Mouse (Mus musculus) E14TG2a.4 (cell line): Measurements from ENCODE around the gene Adamts16.

Experiments
- H3K27me3 ChIP-seq: 2 replicates; pipeline ENCODE4 v1.6.1; 2014; ENCODE audit warnings: low read length, control low read depth; ENCODE audit not compliant: insufficient read depth
- H3K36me3 ChIP-seq: 2 replicates; pipeline ENCODE4 v1.6.1; 2014; ENCODE audit warnings: low read length, control low read depth; ENCODE audit not compliant: insufficient read depth
- H3K4me1 ChIP-seq: replicated peaks from 2 replicates; pipeline ENCODE4 v1.6.1; 2014; ENCODE audit warnings: low read depth, low read length, control low read depth
- H3K4me3 ChIP-seq: replicated peaks from 2 replicates; pipeline ENCODE4 v1.5.1; 2014; ENCODE audit warnings: mild to moderate bottlenecking, low read length
- H3K9me3 ChIP-seq: 2 replicates; pipeline ENCODE4 v1.6.1; 2014; ENCODE audit warnings: low read length, control low read depth
- CTCF ChIP-seq: conservative IDR thresholded peaks from 2 replicates; pipeline ENCODE4 v1.5.1; 2014; ENCODE audit warnings: low read length
- NANOG ChIP-seq: IDR thresholded peaks from 2 replicates; pipeline ENCODE4 v1.6.1; 2014; ENCODE audit warnings: borderline replicate concordance, low read length, mixed read lengths
- POU5F1 ChIP-seq: IDR thresholded peaks from 2 replicates; pipeline ENCODE4 v1.6.1; 2014; ENCODE audit warnings: low read length, borderline replicate concordance

Gene Adamts16

GRCm38 (mm10) chr13:70736409-70736808 lies 105.2 kb downstream of the Adamts16 start:
- Histone ChIP-seq H3K4me1 (peaks cover 8% of the 10 kb centered on the region), H3K36me3 (no peaks in the 10 kb centered on the region), H3K9me3 (no peaks in the 10 kb centered on the region), H3K27me3 (no peaks in the 10 kb centered on the region), H3K4me3 (no peak overlapping the region)
- TF ChIP-seq NANOG = no peak
- no peak for TF ChIP-seq CTCF
- no peak for TF ChIP-seq POU5F1

GRCm38 (mm10) chr13:70734640-70735039 lies 107.0 kb downstream of the Adamts16 start:
- Histone ChIP-seq H3K4me1 (peaks cover 5% of the 10 kb centered on the region), H3K36me3 (no peaks in the 10 kb centered on the region), H3K27me3 (no peaks in the 10 kb centered on the region), H3K4me3 (no peak overlapping the region), H3K9me3 (no peaks in the 10 kb centered on the region)
- TF ChIP-seq POU5F1 = no peak

GRCm38 (mm10) chr13:70733911-70734310 lies 107.7 kb downstream of the Adamts16 start:
- Histone ChIP-seq H3K36me3 (no peaks in the 10 kb centered on the region), H3K4me3 (no peak overlapping the region), H3K4me1 (peaks cover 5% of the 10 kb centered on the region), H3K27me3 (no peaks in the 10 kb centered on the region), H3K9me3 (no peaks in the 10 kb centered on the region)
- TF ChIP-seq NANOG (no peak), POU5F1 (no peak), CTCF (no peak)

GRCm38 (mm10) chr13:70733206-70733605 lies 108.4 kb downstream of the Adamts16 start:
- no peaks in the 10 kb centered on the region for H3K9me3 ChIP-seq
- H3K4me1 ChIP-seq = peaks cover 5% of the 10 kb centered on the region
- H3K36me3 ChIP-seq = no peaks in the 10 kb centered on the region
- no peaks in the 10 kb centered on the region for H3K27me3 ChIP-seq
- no peak for TF ChIP-seq CTCF
- no peak for TF ChIP-seq NANOG
- no peak for TF ChIP-seq POU5F1
- no peak overlapping the region for H3K4me3 ChIP-seq

- no peaks in the 10 kb centered on the region for H3K9me3 ChIP-seq
- TF ChIP-seq NANOG (no peak), POU5F1 (no peak), CTCF (no peak)
- H3K4me1 ChIP-seq = peaks cover 5% of the 10 kb centered on the region
- H3K27me3 ChIP-seq = no peaks in the 10 kb centered on the region
- H3K4me3 ChIP-seq = no peak overlapping the region
- no peaks in the 10 kb centered on the region for H3K36me3 ChIP-seq
Measured at GRCm38 (mm10) chr13:70732781-70733180, 108.8 kb downstream of the Adamts16 start.

GRCm38 (mm10) chr13:70731349-70731748 lies 110.3 kb downstream of the Adamts16 start:
- Histone ChIP-seq H3K4me1 (peaks cover 5% of the 10 kb centered on the region), H3K27me3 (no peaks in the 10 kb centered on the region), H3K4me3 (no peak overlapping the region), H3K36me3 (no peaks in the 10 kb centered on the region), H3K9me3 (no peaks in the 10 kb centered on the region)
- TF ChIP-seq POU5F1 (no peak), CTCF (no peak), NANOG (no peak)

- no peaks in the 10 kb centered on the region for H3K9me3 ChIP-seq
- no peaks in the 10 kb centered on the region for H3K27me3 ChIP-seq
Measured at GRCm38 (mm10) chr13:70729996-70730395, 111.6 kb downstream of the Adamts16 start.

GRCm38 (mm10) chr13:70726249-70726648 lies 115.4 kb downstream of the Adamts16 start:
- Histone ChIP-seq H3K27me3 (no peaks in the 10 kb centered on the region), H3K4me1 (no peaks in the 10 kb centered on the region), H3K9me3 (no peaks in the 10 kb centered on the region), H3K4me3 (no peak overlapping the region), H3K36me3 (no peaks in the 10 kb centered on the region)
- TF ChIP-seq POU5F1 (no peak), NANOG (no peak), CTCF (no peak)

More at GRCm38 (mm10) chr13:70729996-70730395, 111.6 kb downstream of the Adamts16 start:
- no peaks in the 10 kb centered on the region for H3K36me3 ChIP-seq
- TF ChIP-seq CTCF = no peak
- no peak overlapping the region for H3K4me3 ChIP-seq
- no peaks in the 10 kb centered on the region for H3K4me1 ChIP-seq

GRCm38 (mm10) chr13:70724635-70725034 lies 117.0 kb downstream of the Adamts16 start:
- Histone ChIP-seq H3K4me3 (no peak overlapping the region), H3K36me3 (no peaks in the 10 kb centered on the region), H3K4me1 (no peaks in the 10 kb centered on the region), H3K9me3 (no peaks in the 10 kb centered on the region), H3K27me3 (no peaks in the 10 kb centered on the region)
- TF ChIP-seq NANOG (no peak), CTCF (no peak), POU5F1 (no peak)
